Mouse (Mus musculus): Measurements from ENCODE around the gene Ccdc169. TPM values are rescaled to one million over a fixed set of nuclear protein-coding genes. Genes with fewer than 3 reads are reported as not detected.
"Not testable (repeated sequence)": the region's sequence is repeated elsewhere in the genome, so short reads cannot be mapped to it uniquely, and the experiment has no call there.

Ccdc169 gene
- polyA plus RNA-seq, 1 experiment from 2014 or later = 0.10 TPM

DNA sequence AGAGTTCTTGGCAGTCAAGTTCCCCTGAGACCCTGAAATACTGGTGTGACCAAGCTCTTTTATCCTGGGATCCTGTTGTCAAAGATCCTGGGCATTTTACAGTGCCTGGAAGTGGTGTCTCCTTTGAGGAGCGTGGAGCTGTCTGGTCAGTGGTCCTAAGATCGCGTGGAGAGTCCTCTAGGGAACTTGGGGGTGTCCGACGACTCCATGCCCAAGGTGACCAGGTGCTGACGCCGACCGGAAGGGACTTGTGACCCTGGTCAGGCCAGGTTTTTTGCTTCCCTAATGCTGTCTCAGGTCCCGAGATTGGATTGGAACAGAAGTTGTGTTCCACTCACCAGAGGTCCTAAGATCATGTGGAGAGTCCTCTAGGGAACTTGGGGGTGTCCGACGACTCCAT is 66.5 kb downstream of the Ccdc169 start:
- H3K9ac ChIP-seq; H3K4me3 ChIP-seq; H3K4me1 ChIP-seq; ATAC-seq (ENCODE audit: insufficient number of reproducible peaks, insufficient read depth, low FRiP score, low TSS enrichment); H3K36me3 ChIP-seq; H3K27ac ChIP-seq; H3K9me3 ChIP-seq; H3K27me3 ChIP-seq; H3K4me2 ChIP-seq (replicated peaks): not testable (repeated sequence)
- WGBS = 92% methylated on average over 11 of the region's 11 CpGs

DNA sequence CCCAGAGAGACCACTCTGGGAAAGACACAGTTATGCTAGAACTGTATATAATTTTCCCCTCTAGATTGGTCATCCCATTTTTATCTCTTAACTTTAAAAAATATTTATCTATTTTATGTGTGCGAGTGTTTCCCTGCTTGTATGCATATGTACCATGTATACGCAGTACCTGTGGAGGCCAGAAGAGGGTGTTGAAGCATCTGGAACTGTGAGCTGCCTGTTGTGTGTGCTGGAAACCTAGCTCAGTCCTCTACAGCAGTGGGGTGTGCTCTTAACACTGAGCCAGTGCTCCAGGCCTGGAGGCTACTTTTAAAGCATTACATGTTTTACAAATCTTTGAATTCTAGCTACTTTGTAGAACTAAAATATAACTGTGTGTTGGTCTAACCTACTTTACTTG is 69.3 kb downstream of the Ccdc169 start:
- no peak overlapping the region for H3K4me3 ChIP-seq
- H3K9ac ChIP-seq = no peak overlapping the region
- H3K4me1 ChIP-seq = peaks cover 5% of the 10 kb centered on the region; the same call in 1 of the 2 replicates
- H3K9me3 ChIP-seq = no peaks in the 10 kb centered on the region
- no peak for ATAC-seq (ENCODE audit: insufficient number of reproducible peaks, insufficient read depth, low FRiP score, low TSS enrichment)
- no peak overlapping the region for H3K27ac ChIP-seq
- 93% methylated on average over 2 of the region's 2 CpGs for WGBS
- H3K4me2 ChIP-seq (replicated peaks) = no peak overlapping the region
- no peaks in the 10 kb centered on the region for H3K27me3 ChIP-seq
- no peaks in the 10 kb centered on the region for H3K36me3 ChIP-seq

DNA sequence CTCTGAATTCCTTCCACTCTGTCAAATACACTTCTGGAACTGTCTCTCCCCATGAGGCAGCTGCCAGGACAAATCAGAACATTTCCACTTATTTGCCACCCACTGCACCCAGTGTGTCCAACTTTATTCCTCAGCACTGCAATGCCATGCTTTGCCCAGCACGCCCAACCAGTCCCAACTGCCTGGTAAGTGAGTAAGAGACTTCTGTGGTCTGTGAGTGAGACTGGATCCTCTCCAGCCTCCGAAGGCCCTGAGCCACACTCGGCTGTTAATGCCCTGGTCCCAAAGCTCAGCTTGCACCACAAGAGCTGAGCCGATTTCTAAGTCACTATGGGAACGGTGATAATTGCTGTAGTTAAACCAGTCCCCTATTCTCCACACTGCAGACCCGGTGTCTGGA is 70.5 kb downstream of the Ccdc169 start:
- H3K4me1 ChIP-seq = peaks cover 5% of the 10 kb centered on the region; the same call in 1 of the 2 replicates
- no peak overlapping the region for H3K27ac ChIP-seq
- no peak overlapping the region for H3K4me2 ChIP-seq (replicated peaks)
- no peaks in the 10 kb centered on the region for H3K9me3 ChIP-seq
- no peak overlapping the region for H3K4me3 ChIP-seq
- WGBS = 63% methylated on average over 6 of the region's 6 CpGs
- H3K27me3 ChIP-seq = no peaks in the 10 kb centered on the region
- ATAC-seq (ENCODE audit: insufficient number of reproducible peaks, insufficient read depth, low FRiP score, low TSS enrichment) = no peak
- no peak overlapping the region for H3K9ac ChIP-seq
- no peaks in the 10 kb centered on the region for H3K36me3 ChIP-seq

DNA sequence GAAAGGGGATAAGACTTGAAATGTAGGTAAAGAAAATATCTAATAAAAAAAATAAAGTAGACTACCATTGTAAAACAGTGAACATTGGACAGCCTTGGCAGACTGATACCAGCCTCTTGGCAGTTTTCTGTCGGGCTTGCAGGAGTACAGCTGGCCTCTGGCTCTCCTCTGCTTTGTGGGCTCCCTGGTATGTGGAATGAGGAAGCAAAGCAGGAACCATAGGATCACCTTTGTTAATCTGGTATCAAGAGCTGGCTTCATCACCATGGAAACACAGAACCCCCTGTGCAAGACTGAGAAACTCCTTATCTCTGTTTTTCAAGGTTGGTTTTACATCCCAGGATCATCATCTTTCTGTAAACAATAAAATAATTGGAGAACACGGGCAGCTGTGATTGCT is 75.1 kb downstream of the Ccdc169 start:
- Histone ChIP-seq H3K4me2 (replicated peaks) (no peak overlapping the region), H3K9me3 (no peaks in the 10 kb centered on the region), H3K4me3 (no peak overlapping the region), H3K36me3 (no peaks in the 10 kb centered on the region), H3K27me3 (no peaks in the 10 kb centered on the region), H3K4me1 (peaks cover 11% of the 10 kb centered on the region; the same call in 1 of the 2 replicates), H3K27ac (no peak overlapping the region), H3K9ac (no peak overlapping the region)
- 15% methylated on average over 2 of the region's 2 CpGs for WGBS
- ATAC-seq (ENCODE audit: insufficient number of reproducible peaks, insufficient read depth, low FRiP score, low TSS enrichment) = no peak

DNA sequence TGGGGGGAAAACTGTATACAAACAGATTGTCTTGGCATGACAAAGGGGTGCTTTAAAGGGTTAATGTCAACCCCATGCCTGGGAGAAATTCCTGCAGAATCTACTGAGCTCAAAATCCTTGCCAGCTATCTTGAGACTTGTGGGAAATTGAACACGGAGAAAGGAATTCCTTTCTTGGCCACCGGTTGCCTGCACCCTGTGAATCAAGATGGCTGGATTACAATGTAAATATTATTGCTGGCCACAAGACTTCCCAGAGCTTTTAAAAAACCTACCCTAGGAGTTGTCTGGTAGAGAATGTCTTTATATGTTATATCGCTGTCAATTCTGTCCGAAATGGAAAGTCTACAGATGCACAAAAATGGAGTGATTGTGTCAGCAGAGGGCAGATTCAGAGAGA is 76.6 kb downstream of the Ccdc169 start:
- Histone ChIP-seq H3K4me3 (no peak overlapping the region), H3K4me1 (peaks cover 7% of the 10 kb centered on the region; the same call in 1 of the 2 replicates), H3K9me3 (no peaks in the 10 kb centered on the region), H3K4me2 (replicated peaks) (no peak overlapping the region), H3K27ac (peak overlapping the region; percentile 74), H3K27me3 (no peaks in the 10 kb centered on the region), H3K36me3 (no peaks in the 10 kb centered on the region), H3K9ac (no peak overlapping the region)
- ATAC-seq (ENCODE audit: insufficient number of reproducible peaks, insufficient read depth, low FRiP score, low TSS enrichment) = no peak
- WGBS = 35% methylated on average over 4 of the region's 4 CpGs

DNA sequence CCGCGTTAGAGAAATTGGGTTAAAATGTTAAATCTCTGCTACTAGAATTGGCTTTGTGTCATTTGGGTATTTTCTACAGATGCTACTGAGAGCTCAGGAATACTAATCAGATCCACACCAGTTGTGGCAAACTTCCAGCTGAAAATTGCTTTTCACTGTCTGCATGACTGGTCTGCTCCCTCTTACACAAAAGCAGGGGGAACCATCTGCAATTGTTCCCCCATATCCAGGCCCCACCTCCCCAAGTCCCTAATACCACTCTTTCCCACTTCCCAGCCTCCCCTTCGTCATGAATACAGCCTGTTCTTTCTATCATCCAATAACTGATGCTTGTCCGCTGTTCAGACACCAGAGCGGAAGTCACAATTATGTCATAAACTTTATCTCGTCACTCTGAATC is 77.3 kb downstream of the Ccdc169 start:
- peaks cover 7% of the 10 kb centered on the region; the same call in 1 of the 2 replicates for H3K4me1 ChIP-seq
- peak overlapping the region; percentile 74 for H3K27ac ChIP-seq
- H3K9me3 ChIP-seq = no peaks in the 10 kb centered on the region
- 70% methylated on average over 6 of the region's 6 CpGs for WGBS
- no peaks in the 10 kb centered on the region for H3K27me3 ChIP-seq
- H3K9ac ChIP-seq = no peak overlapping the region
- ATAC-seq (ENCODE audit: insufficient number of reproducible peaks, insufficient read depth, low FRiP score, low TSS enrichment) = no peak
- no peak overlapping the region for H3K4me3 ChIP-seq
- no peaks in the 10 kb centered on the region for H3K36me3 ChIP-seq
- H3K4me2 ChIP-seq (replicated peaks) = no peak overlapping the region

DNA sequence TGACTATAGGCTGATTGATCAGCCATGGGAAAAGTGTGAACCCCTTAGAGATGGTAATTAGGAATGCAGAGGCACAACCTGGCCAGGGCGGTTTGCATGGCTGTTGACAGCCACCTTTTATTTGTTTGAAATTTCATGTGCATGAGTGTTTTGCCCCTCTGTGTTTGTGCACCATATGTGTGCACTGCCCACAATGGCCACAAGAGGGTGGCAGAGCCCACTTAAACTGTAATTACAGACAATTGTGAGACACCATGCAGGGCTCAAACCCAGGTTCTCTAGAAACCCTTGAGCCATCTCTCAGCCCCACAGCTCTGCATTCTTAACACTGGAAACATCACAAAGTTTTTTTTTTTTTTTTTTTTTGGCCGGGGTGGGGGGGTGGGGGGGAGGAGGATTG is 85.4 kb downstream of the Ccdc169 start:
- H3K4me1 ChIP-seq = peaks cover 4% of the 10 kb centered on the region; the same call in 1 of the 2 replicates
- no peak overlapping the region for H3K4me2 ChIP-seq (replicated peaks)
- no peaks in the 10 kb centered on the region for H3K36me3 ChIP-seq
- H3K27me3 ChIP-seq = 0 out of 2 replicates have a peak, but pooled peaks cover 5% of the 10 kb centered on the region
- ATAC-seq (ENCODE audit: insufficient number of reproducible peaks, insufficient read depth, low FRiP score, low TSS enrichment) = no peak
- 75% methylated on average over 2 of the region's 2 CpGs for WGBS
- H3K9me3 ChIP-seq = peaks cover 4% of the 10 kb centered on the region; the same call in 1 of the 2 replicates
- no peak overlapping the region for H3K4me3 ChIP-seq
- no peak overlapping the region for H3K27ac ChIP-seq
- no peak overlapping the region for H3K9ac ChIP-seq

Small RNA genes within 50 kb of the gene (microRNA-seq; reads per million reads assigned to microRNA genes)
- not detected for gene Gm22029

Other genes starting within 250 kb of the Ccdc169 start
- gene Sertm1, start 221.5 kb upstream of the Ccdc169 start, polyA plus RNA-seq (2016; fragmentation: Nextera tagmentation; extraction: Ambion mirVana) = 0.29 and 0.42 TPM in 2 replicates
- gene Ccna1, start 81.8 kb upstream of the Ccdc169 start, polyA plus RNA-seq (2016; fragmentation: Nextera tagmentation; extraction: Ambion mirVana) = 2.8 and 3.1 TPM in 2 replicates
- gene Spg20, start 25.2 kb upstream of the Ccdc169 start, polyA plus RNA-seq (2016; fragmentation: Nextera tagmentation; extraction: Ambion mirVana) = 82.4 and 86.5 TPM in 2 replicates
- not detected in 2 replicates for gene Sohlh2, start 44.7 kb downstream of the Ccdc169 start, polyA plus RNA-seq (2016; fragmentation: Nextera tagmentation; extraction: Ambion mirVana)
- gene Dclk1, start 105.0 kb downstream of the Ccdc169 start, polyA plus RNA-seq (2016; fragmentation: Nextera tagmentation; extraction: Ambion mirVana) = 68.6 and 69.7 TPM in 2 replicates

Measured in embryonic facial prominence, embryonic 12.5 days (tissue).